Mouse (Mus musculus): Measurements from ENCODE around the gene Shank1.
"Not testable (repeated sequence)": the region's sequence is repeated elsewhere in the genome, so short reads cannot be mapped to it uniquely, and the experiment has no call there.

The Shank1 gene

GRCm38 (mm10) chr7:44309475-44310284, at the start of gene Shank1:
Gene Shank1 (plus strand): TSS chr7:44310253.
- in situ Hi-C loops (cut with MboI; ENCODE audit: unreplicated experiment in 2 of 2): no loop called here

GRCm38 (mm10) chr7:44260410-44260809, 49.6 kb upstream of the Shank1 start:
- in situ Hi-C loops (cut with MboI; ENCODE audit: unreplicated experiment in 2 of 2): loop anchor here (5.0 to 25.0 kb wide), 7 partner anchors 87 to 702 kb away; partner anchors contain the start of gene Cpt1c (in 1 of the 2)

DNA sequence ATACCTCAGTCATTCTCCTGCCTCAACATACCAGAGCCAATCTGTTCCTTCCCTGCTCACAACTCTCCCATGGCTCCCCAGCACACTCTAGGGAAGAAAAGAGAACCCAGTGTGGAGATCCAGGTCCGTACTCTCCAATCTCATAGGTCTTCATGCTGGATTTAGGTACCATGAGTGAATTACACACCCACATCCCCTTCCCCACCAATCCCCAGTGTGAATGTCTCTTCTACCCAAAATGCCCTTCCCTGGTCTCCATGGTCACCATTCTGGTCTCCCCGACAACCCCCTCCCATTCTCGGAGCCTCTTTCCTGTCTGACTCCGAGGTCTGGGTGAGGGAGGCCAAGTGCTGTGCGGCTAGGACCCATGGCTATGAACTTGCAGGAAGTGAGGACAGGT, 48.9 kb upstream of the Shank1 start, which contains the start of gene Gm15517:
Gene Gm15517 (plus strand): TSS at position 301 of the 400 bp plus-strand sequence.
- in situ Hi-C loops (cut with MboI; ENCODE audit: unreplicated experiment in 2 of 2): loop anchor here (5.0 to 25.0 kb wide), 7 partner anchors 86 to 701 kb away; partner anchors contain the start of gene Cpt1c (in 1 of the 2)

GRCm38 (mm10) chr7:44262791-44263643, 47.0 kb upstream of the Shank1 start:
- in situ Hi-C loops (cut with MboI; ENCODE audit: unreplicated experiment in 2 of 2): loop anchor here (5.0 to 25.0 kb wide), 7 partner anchors 84 to 699 kb away; partner anchors contain the start of gene Cpt1c (in 1 of the 2)

DNA sequence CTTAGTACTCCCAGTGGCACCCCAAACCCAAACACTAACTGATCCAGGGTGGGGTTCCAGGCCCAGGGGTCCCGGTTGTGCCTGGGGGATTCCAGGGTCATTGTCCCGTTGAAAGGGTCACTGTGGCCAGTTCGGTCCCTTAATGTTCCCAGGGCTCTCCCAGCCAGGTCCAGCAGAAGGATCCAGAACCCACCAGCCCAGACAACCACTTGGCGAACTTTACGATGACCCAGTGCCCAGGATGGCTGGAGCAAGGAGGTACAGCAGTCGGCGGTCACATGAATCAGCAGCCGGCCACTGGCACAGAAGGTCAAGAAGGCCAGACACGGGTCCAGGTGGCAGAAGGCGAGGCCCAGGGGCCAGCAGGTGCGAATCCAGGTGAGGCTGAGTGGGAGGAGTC, 41.9 kb upstream of the Shank1 start:
- in situ Hi-C loops (cut with MboI; ENCODE audit: unreplicated experiment in 2 of 2): loop anchor here in 1 of 2 experiments (10.0 to 25.0 kb wide), 2 partner anchors 297 to 694 kb away; partner anchors contain the start of gene Cpt1c

GRCm38 (mm10) chr7:44269397-44269796, 40.7 kb upstream of the Shank1 start:
- in situ Hi-C loops (cut with MboI; ENCODE audit: unreplicated experiment in 2 of 2): loop anchor here in 1 of 2 experiments (10.0 to 25.0 kb wide), 2 partner anchors 295 to 693 kb away; partner anchors contain the start of gene Cpt1c

- in situ Hi-C loops (cut with MboI; ENCODE audit: unreplicated experiment in 2 of 2): loop anchor here in 1 of 2 experiments (25.0 kb wide), 1 partner anchor 691 kb away; the partner anchor contains the start of gene Cpt1c
Measured at GRCm38 (mm10) chr7:44271309-44271708, 38.7 kb upstream of the Shank1 start.

DNA sequence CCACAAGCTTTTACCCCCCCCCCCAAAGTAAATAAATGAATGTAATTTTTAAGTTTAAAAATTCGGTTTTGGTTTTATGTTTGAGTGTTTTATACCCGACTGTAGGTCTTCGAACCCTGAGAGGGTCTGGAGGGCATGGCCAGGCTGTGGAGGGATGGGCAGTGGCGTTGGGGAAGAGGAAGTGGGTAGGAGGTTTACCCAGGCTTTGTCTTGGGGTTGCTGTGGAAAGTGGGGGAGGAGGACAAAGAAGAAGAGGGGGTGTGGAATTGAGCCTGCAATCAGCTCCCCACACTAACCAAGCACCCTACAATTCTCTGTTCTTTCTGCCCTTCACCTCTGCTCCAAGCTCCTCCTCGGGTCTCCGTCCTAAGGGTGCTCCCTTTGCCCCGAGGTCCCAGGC, 37.5 kb upstream of the Shank1 start:
- in situ Hi-C loops (cut with MboI; ENCODE audit: unreplicated experiment in 2 of 2): loop anchor here in 1 of 2 experiments (25.0 kb wide), 1 partner anchor 690 kb away; the partner anchor contains the start of gene Cpt1c

DNA sequence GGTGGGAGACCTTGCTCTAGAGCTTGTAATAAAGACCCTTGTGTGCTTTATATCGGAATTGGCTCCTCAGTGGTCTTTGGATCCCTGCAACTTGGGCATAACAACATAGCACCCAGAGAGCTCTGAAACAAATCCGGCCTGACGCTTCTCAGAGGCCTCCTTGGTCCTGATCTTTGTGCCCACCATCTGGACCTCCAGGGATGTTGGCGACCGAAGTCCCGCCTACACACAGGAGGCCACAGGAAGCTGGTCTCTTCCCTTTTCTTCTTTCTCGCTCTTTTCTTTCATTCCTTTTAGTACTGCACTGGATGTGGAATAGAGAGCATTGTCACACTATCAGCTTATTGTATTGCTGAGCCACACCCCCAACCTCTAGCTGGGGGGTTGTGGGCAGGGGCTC, 36.6 kb upstream of the Shank1 start:
- in situ Hi-C loops (cut with MboI; ENCODE audit: unreplicated experiment in 2 of 2): loop anchor here in 1 of 2 experiments (25.0 kb wide), 1 partner anchor 689 kb away; the partner anchor contains the start of gene Cpt1c

GRCm38 (mm10) chr7:44274096-44274495, 36.0 kb upstream of the Shank1 start:
- in situ Hi-C loops (cut with MboI; ENCODE audit: unreplicated experiment in 2 of 2): loop anchor here in 1 of 2 experiments (25.0 kb wide), 1 partner anchor 688 kb away; the partner anchor contains the start of gene Cpt1c

- in situ Hi-C loops (cut with MboI; ENCODE audit: unreplicated experiment in 2 of 2): no loop called here
Measured at GRCm38 (mm10) chr7:44275546-44275945, 34.5 kb upstream of the Shank1 start.

DNA sequence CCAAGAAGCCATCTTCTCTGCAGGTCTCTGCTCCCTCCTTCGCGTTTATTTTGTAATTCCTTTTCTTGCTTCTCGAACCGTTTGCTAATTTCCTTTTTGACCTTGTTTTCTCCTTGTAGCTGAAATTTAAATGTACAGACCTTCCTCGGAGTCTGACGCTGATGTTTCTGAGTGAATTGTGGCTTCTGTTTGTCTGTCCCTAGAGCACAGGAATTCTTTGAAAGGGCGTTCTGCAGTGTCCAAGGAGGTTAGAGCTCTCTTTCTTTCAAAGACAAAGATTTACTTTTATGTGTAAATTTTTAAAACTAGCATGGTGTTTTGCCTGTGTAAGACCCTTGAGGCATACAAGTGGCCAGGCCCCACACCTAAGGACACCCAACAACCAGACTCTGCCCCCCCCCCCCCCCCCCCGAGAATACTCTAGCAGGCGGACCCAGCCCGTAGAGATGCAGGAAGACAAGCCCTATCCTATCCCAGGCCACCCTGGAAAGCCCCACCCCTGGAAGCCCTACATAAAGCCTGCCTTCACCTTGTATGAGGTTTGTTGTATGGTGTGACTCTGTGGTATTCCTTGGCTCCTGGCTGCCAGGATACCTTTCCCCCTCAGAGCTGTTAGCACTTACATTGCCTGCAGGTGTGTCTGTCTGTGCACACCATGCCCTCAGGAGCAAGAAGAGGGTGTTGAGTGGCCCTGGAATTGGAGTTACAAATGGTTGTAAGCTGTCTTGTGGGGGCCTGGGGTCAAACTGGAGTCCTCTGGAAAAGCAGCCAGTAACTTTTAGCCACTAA, 33.4 kb upstream of the Shank1 start:
- in situ Hi-C loops (cut with MboI; ENCODE audit: unreplicated experiment in 2 of 2): no loop called here

DNA sequence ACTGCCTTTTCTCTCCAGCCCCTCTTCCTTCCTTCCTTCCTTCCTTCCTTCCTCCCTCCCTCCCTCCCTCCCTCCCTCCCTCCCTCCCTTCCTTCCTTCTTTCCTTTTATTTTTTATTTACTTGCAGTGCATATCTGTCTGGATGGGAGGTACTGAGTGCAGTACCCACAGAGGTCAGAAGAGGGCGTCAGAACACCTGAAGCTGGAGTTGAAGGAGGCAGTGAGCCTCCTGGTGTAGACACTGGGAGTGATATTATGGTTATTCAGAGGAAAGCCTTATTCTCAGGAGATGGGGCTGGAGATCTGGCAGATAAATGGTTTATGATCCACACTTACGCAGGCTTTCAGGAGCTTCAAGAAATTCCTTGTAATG, 32.8 kb upstream of the Shank1 start:
- in situ Hi-C loops (cut with MboI; ENCODE audit: unreplicated experiment in 2 of 2): no loop called here

GRCm38 (mm10) chr7:44280959-44281358, 29.1 kb upstream of the Shank1 start:
- in situ Hi-C loops (cut with MboI; ENCODE audit: unreplicated experiment in 2 of 2): no loop called here

DNA sequence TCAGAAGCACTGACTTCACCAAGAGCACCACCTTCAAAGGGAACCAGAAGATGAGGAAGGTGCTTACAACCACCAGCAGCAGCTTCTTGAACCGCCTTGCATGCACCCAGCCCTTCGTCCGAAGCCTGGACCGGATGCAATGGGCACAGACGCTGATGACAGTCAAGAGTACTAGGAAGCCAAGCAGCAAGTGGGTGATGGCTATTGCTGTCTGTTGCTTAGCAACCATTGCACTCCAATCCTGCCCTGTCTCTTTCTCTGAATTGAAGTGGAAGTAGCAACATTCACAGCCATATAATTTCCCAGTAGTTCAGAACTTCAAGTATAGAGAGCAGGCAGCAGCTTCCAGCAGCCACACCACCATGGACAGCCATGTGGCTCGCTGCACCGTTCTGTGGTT, 28.5 kb upstream of the Shank1 start:
- in situ Hi-C loops (cut with MboI; ENCODE audit: unreplicated experiment in 2 of 2): no loop called here

GRCm38 (mm10) chr7:44287760-44288159, 22.3 kb upstream of the Shank1 start:
- in situ Hi-C loops (cut with MboI; ENCODE audit: unreplicated experiment in 2 of 2): no loop called here

- in situ Hi-C loops (cut with MboI; ENCODE audit: unreplicated experiment in 2 of 2): no loop called here
Measured at GRCm38 (mm10) chr7:44290986-44291385, 19.1 kb upstream of the Shank1 start.

GRCm38 (mm10) chr7:44291418-44291817, 18.6 kb upstream of the Shank1 start:
- in situ Hi-C loops (cut with MboI; ENCODE audit: unreplicated experiment in 2 of 2): no loop called here

DNA sequence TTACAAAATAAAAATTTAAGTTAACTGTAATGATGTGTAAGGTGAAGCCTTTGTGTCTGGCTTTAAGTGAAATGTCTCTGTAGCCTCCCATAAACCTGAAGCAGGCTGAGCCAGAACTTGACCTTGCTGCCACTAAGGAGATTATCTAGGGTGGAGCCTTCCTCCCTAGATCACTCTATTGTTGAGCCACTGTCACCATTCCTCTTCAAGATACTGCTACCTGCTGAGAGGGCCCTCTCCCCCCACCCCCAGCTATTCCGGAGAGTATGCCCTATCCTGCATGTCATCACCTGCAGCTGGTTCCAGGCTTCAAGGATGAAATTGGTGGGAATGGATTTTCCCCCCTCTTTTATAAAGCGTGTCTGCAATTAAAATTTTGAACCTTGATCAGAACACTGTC, 12.6 kb upstream of the Shank1 start:
- in situ Hi-C loops (cut with MboI; ENCODE audit: unreplicated experiment in 2 of 2): not testable (repeated sequence)

Data from v-Abl transformed pro-B cells (cell line).